Mouse (Mus musculus) heart, embryonic 12.5 days (tissue): Measurements from ENCODE around the gene Ccdc125. TPM values are rescaled to one million over a fixed set of nuclear protein-coding genes. Genes with fewer than 3 reads are reported as not detected.
"Not testable (repeated sequence)": the region's sequence is repeated elsewhere in the genome, so short reads cannot be mapped to it uniquely, and the experiment has no call there.

Experiments used
- ATAC-seq: fragments of 200-750 bp; cut with Nextera tagmentation; 2 replicates; pipeline ENCODE4 v1.8.0; 2017; ENCODE audit warnings: moderate TSS enrichment, moderate library complexity; ENCODE audit not compliant: insufficient number of reproducible peaks, low FRiP score
- H3K27ac ChIP-seq: fragments of 300-500 bp; sonication (generic); 2 replicates; pipeline ENCODE4 v1.5.1; 2016; ENCODE audit warnings: mild to moderate bottlenecking, moderate library complexity; ENCODE audit not compliant: poor library complexity, severe bottlenecking
- H3K27me3 ChIP-seq: fragments of 300-500 bp; sonication (generic); replicated peaks from 2 replicates; pipeline ENCODE4 v1.6.1; 2016; ENCODE audit warnings: mild to moderate bottlenecking, moderate library complexity
- H3K36me3 ChIP-seq: fragments of 300-500 bp; sonication (generic); 2 replicates; pipeline ENCODE4 v1.6.1; 2016; ENCODE audit warnings: mild to moderate bottlenecking, moderate library complexity
- H3K4me1 ChIP-seq: fragments of 300-500 bp; sonication (generic); replicated peaks from 2 replicates; pipeline ENCODE4 v1.6.1; 2016; ENCODE audit warnings: mild to moderate bottlenecking
- H3K4me2 ChIP-seq: fragments of 300-500 bp; sonication (generic); 2 replicates; pipeline ENCODE4 v1.6.1; 2016; ENCODE audit warnings: mild to moderate bottlenecking, moderate library complexity
- H3K4me3 ChIP-seq: fragments of 300-500 bp; sonication (generic); 2 replicates; pipeline ENCODE4 v1.5.1; 2016; ENCODE audit warnings: mild to moderate bottlenecking
- H3K9ac ChIP-seq: fragments of 300-500 bp; sonication (generic); 2 replicates; pipeline ENCODE4 v1.6.1; 2016; ENCODE audit warnings: mild to moderate bottlenecking, moderate library complexity
- H3K9me3 ChIP-seq: fragments of 300-500 bp; sonication (generic); replicated peaks from 2 replicates; pipeline ENCODE4 v1.6.1; 2016; ENCODE audit warnings: mild to moderate bottlenecking, moderate library complexity
- WGBS: fragments of 180-500 bp; shearing (Covaris S2); methylation state at CpG from one replicate; pipeline ENCODE4 v1.1.7; 2016; 5-methylcytosine and 5-hydroxymethylcytosine counted together
- polyA plus RNA-seq: library from polyadenylated mRNA; unstranded; fragments of >200 nt; fragmentation: Nextera tagmentation; extraction: Ambion mirVana; gene quantifications from 2 replicates; pipeline ENCODE4 v1.2.1, GENCODE M21; 2016

Gene Ccdc125
- polyA plus RNA-seq, 1 experiment from 2014 or later = 4.6 TPM

- Histone ChIP-seq H3K27ac (no peak overlapping the region), H3K9ac (no peak overlapping the region), H3K9me3 (no peaks in the 10 kb centered on the region), H3K4me1 (peaks cover 17% of the 10 kb centered on the region), H3K36me3 (peaks cover 60% of the 10 kb centered on the region), H3K27me3 (no peaks in the 10 kb centered on the region), H3K4me2 (no peak overlapping the region), H3K4me3 (no peak overlapping the region)
- WGBS = 92% methylated on average over 5 of the region's 5 CpGs
- ATAC-seq = no peak
These were observed 52.1 kb downstream of the Ccdc125 start for GRCm38 (mm10) chr13:100721656-100722055.

GRCm38 (mm10) chr13:100724051-100724754, 54.7 kb downstream of the Ccdc125 start:
- Histone ChIP-seq H3K27ac (no peak overlapping the region), H3K4me3 (no peak overlapping the region), H3K9me3 (no peaks in the 10 kb centered on the region), H3K27me3 (no peaks in the 10 kb centered on the region), H3K4me1 (peaks cover 36% of the 10 kb centered on the region), H3K4me2 (no peak overlapping the region), H3K9ac (no peak overlapping the region), H3K36me3 (peaks cover 58% of the 10 kb centered on the region)
- 81% methylated on average over 7 of the region's 7 CpGs for WGBS
- no peak for ATAC-seq

- no peaks in the 10 kb centered on the region for H3K9me3 ChIP-seq
- H3K27ac ChIP-seq = peak overlapping the region; percentile 62; the same call in 1 of the 2 replicates
- WGBS = 45% methylated on average over 10 of the region's 10 CpGs
- H3K9ac ChIP-seq = no peak overlapping the region
- H3K4me3 ChIP-seq = no peak overlapping the region
- peaks cover 39% of the 10 kb centered on the region for H3K4me1 ChIP-seq
- ATAC-seq = no peak
- H3K27me3 ChIP-seq = no peaks in the 10 kb centered on the region
- peaks cover 50% of the 10 kb centered on the region for H3K36me3 ChIP-seq
- 0 out of 2 replicates have a peak overlapping the region, but pooled peaks have one; percentile 15 for H3K4me2 ChIP-seq
These were observed 55.7 kb downstream of the Ccdc125 start for GRCm38 (mm10) chr13:100725194-100725593.

GRCm38 (mm10) chr13:100728086-100728485, 58.6 kb downstream of the Ccdc125 start:
- ATAC-seq = no peak
- Histone ChIP-seq H3K4me1 (peaks cover 39% of the 10 kb centered on the region), H3K27me3 (no peaks in the 10 kb centered on the region), H3K9me3 (no peaks in the 10 kb centered on the region), H3K4me3 (0 out of 2 replicates have a peak overlapping the region, but pooled peaks have one; percentile 4), H3K27ac (peak overlapping the region; percentile 75; the same call in 1 of the 2 replicates), H3K4me2 (peak overlapping the region; percentile 42), H3K36me3 (peaks cover 28% of the 10 kb centered on the region), H3K9ac (peak overlapping the region; percentile 24; the same call in 1 of the 2 replicates)
- 29% methylated on average over 5 of the region's 5 CpGs for WGBS

DNA sequence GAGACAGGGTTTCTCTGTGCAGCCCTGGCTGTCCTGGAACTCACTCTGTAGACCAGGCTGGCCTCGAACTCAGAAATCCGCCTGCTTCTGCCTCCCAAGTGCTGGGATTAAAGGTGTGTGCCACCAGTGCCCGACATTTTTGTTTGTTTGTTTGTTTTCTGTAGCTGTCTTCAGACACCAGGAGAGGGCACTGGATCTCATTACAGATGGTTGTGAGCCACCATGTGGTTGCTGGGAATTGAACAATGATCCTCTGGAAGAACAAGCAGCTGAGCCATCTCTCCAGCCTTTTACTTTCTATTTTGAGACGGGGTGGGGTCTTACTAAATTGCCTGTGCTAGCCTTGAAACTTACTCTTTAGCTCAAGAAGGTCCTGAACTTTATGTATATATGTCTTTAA, 59.0 kb downstream of the Ccdc125 start:
- not testable (repeated sequence) for H3K27me3 ChIP-seq, H3K9me3 ChIP-seq, H3K9ac ChIP-seq, H3K27ac ChIP-seq, ATAC-seq
- H3K36me3 ChIP-seq = peaks cover 26% of the 10 kb centered on the region
- 0 out of 2 replicates have a peak overlapping the region, but pooled peaks have one; percentile 4 for H3K4me3 ChIP-seq
- peak overlapping the region; percentile 87; the same call in 1 of the 2 replicates for H3K4me2 ChIP-seq
- WGBS = 89% methylated on average over 4 of the region's 4 CpGs
- peaks cover 39% of the 10 kb centered on the region for H3K4me1 ChIP-seq

GRCm38 (mm10) chr13:100730153-100730860, 60.8 kb downstream of the Ccdc125 start:
- H3K27ac ChIP-seq = peak overlapping the region; percentile 98
- H3K36me3 ChIP-seq = peaks cover 22% of the 10 kb centered on the region
- H3K4me1 ChIP-seq = peaks cover 27% of the 10 kb centered on the region
- ATAC-seq = no peak; the same call in 1 of the 2 replicates
- no peaks in the 10 kb centered on the region for H3K9me3 ChIP-seq
- peak overlapping the region; percentile 87 for H3K4me2 ChIP-seq
- no peaks in the 10 kb centered on the region for H3K27me3 ChIP-seq
- under 1% methylated on average over 30 of the region's 30 CpGs for WGBS
- peak overlapping the region; percentile 96 for H3K9ac ChIP-seq
- peak overlapping the region; percentile 89 for H3K4me3 ChIP-seq

GRCm38 (mm10) chr13:100730861-100731176, 61.3 kb downstream of the Ccdc125 start, which contains the start of gene Cdk7:
Gene Cdk7, minus strand, starts transcription at chr13:100730939.
- Histone ChIP-seq H3K9me3 (no peaks in the 10 kb centered on the region), H3K9ac (peak within 1 kb of the TSS; percentile 96), H3K4me2 (peak within 1 kb of the TSS; percentile 87), H3K36me3 (peaks cover 25% of the 10 kb centered on the region), H3K4me1 (peaks cover 25% of the 10 kb centered on the region), H3K27ac (peak within 1 kb of the TSS; percentile 98), H3K4me3 (peak within 1 kb of the TSS; percentile 89), H3K27me3 (no peaks in the 10 kb centered on the region)
- WGBS = under 1% methylated on average over 19 of the region's 19 CpGs
- ATAC-seq = peak; percentile 98

GRCm38 (mm10) chr13:100731462-100732046, 62.0 kb downstream of the Ccdc125 start:
- not testable (repeated sequence) for ATAC-seq, H3K9ac ChIP-seq, H3K9me3 ChIP-seq, H3K27me3 ChIP-seq, H3K27ac ChIP-seq
- Histone ChIP-seq H3K4me1 (peaks cover 22% of the 10 kb centered on the region), H3K36me3 (peaks cover 30% of the 10 kb centered on the region), H3K4me2 (peak overlapping the region; percentile 87), H3K4me3 (peak overlapping the region; percentile 89)
- 90% methylated on average over 6 of the region's 6 CpGs for WGBS

GRCm38 (mm10) chr13:100732756-100733155, 63.2 kb downstream of the Ccdc125 start:
- ATAC-seq = no peak
- H3K4me1 ChIP-seq = peaks cover 18% of the 10 kb centered on the region
- WGBS = 94% methylated on average over 2 of the region's 2 CpGs
- no peak overlapping the region for H3K4me2 ChIP-seq
- H3K36me3 ChIP-seq = peaks cover 33% of the 10 kb centered on the region
- H3K27me3 ChIP-seq = no peaks in the 10 kb centered on the region
- no peak overlapping the region for H3K27ac ChIP-seq
- H3K4me3 ChIP-seq = no peak overlapping the region
- H3K9me3 ChIP-seq = no peaks in the 10 kb centered on the region
- no peak overlapping the region for H3K9ac ChIP-seq

- peaks cover 12% of the 10 kb centered on the region for H3K4me1 ChIP-seq
- 82% methylated on average over 5 of the region's 5 CpGs for WGBS
- H3K27ac ChIP-seq = no peak overlapping the region
- H3K9me3 ChIP-seq = no peaks in the 10 kb centered on the region
- no peak for ATAC-seq
- H3K4me3 ChIP-seq = no peak overlapping the region
- no peak overlapping the region for H3K9ac ChIP-seq
- H3K27me3 ChIP-seq = no peaks in the 10 kb centered on the region
- H3K36me3 ChIP-seq = peaks cover 21% of the 10 kb centered on the region
- peak overlapping the region; percentile 59 for H3K4me2 ChIP-seq
These were observed 73.3 kb downstream of the Ccdc125 start for GRCm38 (mm10) chr13:100742831-100743230.
